Mouse (Mus musculus): ENCODE results near the gene Adarb1.

The Adarb1 gene

DNA sequence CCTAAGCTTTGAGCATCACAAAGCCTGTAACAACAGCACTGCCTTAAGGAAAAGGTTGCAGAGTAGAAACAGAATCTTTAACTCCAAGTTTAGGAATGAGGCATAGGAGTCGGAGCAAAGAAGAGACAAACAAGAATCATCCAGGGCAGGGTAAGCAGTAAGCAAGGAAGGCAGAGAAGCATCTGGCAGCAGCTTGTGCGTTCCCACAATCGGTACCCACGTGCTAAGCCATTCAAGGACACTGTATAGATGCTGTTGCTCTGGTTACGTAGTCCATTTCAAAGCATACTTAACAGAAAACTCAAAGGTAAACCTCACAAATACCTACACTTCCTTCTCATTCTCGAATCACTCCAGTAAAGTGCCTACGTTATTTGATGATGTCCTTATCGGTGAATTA, 35.0 kb downstream of the Adarb1 start:
- no peak for DNase-seq (ENCODE audit: low read depth)

DNA sequence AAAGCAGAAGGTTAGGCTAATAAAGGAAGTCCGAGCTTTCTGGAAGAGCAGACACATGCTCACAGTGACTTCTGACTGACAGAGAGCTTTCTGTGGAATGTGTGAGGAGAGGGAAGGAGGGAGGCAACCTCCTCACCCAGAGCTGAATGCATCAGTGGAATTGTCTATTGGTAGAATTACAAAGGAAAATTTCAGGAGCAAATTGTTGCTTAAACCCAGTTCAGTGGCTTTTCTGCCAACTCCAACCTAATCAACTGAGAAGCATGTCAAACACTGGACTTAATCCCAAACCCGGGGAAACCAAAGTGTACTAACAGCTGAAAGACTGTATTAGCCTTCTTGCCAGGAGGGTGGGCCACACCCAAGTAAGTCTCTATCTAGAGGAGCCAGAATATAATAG, 36.9 kb downstream of the Adarb1 start:
- peak; percentile 15 for DNase-seq (ENCODE audit: low read depth)

DNA sequence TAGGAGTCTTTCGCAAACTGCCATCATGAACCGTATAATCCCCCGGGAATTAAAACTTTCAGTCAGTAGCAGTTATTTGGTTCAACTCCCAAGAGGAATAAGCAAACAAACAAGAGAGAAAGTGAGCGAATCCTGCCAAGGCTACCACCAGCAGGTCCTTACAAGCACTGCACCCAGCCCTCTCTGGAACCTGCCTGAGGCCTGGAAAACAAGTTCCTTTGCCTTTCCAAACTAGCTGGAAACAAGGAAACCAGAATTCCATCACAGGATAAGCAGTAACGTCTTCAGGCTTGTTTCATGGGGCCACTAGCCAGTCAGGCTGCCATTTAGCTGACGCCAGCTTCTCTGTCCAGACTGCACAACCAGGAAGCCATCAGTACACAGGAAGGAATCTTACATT, 37.4 kb downstream of the Adarb1 start:
- DNase-seq (ENCODE audit: low read depth) = peak; percentile 20

DNA sequence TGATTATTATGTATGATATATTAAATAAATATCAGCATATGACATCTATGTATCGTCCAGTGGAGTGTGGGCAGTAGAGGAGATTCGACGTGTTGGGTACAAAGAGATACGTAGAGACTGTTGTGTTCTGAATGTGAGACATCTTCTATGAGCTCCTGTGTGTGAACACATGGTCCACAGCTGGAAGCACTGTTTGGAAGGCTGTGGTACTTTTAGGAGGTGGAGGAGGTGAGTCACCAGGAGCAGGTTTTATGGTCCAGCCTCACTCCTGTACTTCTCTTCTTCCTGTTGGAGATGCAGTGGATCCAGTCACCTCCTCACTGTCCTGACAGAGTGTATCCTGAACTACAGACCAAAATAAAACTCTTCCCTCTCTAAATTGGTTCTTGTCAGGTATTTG, 38.9 kb downstream of the Adarb1 start:
- peak; percentile 19 for DNase-seq (ENCODE audit: low read depth)

DNA sequence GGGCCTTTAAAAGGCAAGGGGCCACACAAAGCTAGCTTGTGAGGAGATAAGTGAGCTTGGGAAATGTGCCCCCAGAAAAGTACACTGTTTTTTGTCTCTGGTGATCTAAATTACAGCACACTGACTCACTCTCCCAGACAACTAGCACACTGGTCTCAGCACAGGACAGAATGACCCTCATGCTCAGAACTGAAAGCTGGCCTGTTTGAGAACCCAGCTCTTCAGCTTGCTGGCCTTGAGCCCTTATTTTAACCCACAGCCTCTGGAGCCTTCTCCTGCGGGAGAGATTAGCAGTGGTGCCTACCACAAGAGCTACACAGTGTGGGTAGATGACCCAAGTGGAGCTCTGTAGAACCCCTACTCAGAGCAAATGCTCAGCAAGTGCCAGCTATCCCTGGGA, 42.0 kb downstream of the Adarb1 start:
- no peak for DNase-seq (ENCODE audit: low read depth)

DNA sequence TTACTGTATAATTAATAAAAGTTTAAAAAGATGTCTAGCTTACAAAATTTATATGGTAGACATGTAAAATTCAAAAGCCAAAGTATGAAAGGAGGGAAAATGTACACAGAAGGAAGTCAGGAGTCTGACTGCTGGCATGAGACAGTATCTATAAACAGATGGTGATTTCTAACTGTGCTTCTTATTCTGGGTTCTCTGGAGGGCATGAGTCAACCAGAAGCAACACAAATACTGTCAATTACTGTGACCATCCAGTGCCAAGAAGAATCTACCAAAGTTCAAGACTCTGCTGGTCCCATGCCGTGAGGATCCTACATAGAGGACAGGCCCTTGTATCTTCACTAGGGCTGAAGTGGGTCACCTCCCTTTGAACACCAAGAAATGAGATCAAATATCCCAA, 43.1 kb downstream of the Adarb1 start:
- peak; percentile 25 for DNase-seq (ENCODE audit: low read depth)

DNA sequence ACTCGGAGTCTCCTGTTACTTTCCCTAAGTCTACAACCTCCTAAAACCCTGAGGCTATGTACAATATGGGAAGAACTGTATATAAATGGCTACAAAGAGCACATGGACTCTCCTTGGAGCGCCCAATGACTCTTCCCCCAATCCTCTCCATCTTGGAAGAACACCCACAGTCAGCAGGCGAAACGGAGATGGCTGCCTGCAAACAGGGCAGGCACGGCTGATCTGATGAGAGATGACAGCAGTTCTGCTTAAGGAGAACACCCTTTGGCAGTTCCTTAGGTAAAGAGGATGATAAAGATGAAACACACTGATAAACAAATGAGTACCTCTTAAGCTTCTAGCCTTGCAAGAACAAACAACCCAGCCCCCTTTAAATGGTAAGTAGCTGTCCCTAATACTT, 43.7 kb downstream of the Adarb1 start:
- DNase-seq (ENCODE audit: low read depth) = no peak

DNA sequence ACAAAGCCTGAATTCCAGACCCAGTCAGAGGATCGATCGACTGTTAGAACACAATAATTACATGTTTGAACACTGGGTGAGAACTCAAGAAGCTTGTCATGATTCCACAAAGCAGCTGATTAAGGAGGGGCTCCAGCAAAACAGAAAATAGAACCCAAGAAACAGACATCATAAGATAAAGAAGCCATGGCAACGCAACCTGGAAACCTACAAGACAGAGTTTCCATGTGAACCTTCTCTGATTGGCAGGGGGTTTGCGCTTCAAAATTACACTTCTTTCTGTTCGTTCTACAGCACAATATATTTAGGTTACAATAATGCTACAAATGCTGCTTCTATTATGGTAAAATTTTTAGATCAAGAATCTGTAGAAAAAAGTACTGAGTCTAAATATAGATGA, 47.9 kb downstream of the Adarb1 start:
- DNase-seq (ENCODE audit: low read depth) = no peak

DNA sequence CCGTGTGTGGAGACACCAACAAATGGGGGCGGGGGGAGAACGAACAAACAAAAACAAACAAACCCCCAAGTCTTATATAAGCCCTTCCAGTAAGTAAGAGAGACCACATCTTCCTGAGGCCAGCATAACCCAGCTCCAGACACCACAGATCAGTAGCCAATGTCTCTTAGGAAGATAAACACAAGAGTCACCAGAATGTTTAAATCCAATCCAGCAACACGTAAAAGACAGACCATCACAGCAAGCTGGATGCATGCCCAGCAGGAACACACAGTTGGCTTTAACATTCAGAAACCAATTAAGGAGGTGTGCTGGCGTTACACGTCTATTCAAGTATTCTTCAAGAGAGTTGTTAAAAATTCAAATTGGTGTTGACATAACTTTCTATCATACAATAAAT, 50.1 kb downstream of the Adarb1 start:
- no peak for DNase-seq (ENCODE audit: low read depth)

DNA sequence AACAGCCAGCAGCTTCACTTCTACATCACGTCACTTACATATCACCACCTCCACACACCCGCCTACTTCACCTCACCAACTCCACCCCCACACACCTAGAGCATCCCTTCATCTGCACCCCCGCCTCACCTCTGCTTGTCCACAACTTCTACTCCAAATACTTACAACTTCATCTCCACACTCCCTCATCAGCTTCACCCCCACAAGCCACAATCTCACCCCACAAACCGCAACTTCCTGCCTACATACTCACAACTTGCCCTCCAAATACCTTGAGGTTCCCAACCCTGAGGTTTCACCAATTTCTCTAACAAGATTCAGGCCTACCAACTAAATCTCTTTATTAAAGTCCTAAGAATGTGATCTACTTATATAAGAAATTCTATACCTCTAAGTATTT, 51.1 kb downstream of the Adarb1 start:
- no peak for DNase-seq (ENCODE audit: low read depth)

DNA sequence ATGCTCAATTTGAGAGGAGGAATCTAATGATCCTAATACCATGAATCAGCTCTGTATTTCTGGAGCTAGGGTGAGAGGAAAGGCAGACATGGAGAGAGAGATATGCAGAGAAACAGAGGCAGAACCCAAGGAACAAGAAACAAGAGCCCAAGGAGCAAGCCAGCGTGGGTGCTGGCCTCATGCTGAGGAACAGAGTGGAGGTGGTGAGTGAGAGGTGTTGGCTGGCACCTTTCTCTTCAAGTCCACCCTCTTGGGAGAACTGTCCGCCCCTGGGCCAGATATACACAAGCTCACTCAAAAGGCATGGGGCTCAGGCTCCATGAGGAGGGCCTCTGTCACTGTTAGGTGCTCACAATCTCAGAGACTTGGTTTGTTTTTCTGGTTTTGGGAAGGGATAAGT, 52.9 kb downstream of the Adarb1 start:
- no peak for DNase-seq (ENCODE audit: low read depth)

DNA sequence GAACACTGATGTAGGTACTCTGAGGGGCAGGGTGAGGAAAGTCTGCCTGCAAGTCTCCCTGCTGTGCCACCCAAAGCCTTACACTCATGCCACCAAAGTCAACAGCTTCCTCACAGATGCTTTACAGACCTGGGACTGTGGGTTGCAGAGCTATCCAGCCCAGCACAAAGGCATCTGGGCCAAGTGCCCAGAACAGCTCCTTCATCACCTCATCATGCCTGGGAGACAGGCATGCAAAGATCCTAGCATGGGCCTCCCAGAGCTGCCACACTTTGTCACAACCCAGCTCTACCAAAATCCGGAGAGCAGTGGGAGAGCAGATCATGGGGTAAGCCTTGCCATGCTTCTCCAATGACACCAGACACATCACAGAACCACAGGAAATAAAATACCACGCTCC, 57.6 kb downstream of the Adarb1 start:
- DNase-seq (ENCODE audit: low read depth) = peak; percentile 43

DNA sequence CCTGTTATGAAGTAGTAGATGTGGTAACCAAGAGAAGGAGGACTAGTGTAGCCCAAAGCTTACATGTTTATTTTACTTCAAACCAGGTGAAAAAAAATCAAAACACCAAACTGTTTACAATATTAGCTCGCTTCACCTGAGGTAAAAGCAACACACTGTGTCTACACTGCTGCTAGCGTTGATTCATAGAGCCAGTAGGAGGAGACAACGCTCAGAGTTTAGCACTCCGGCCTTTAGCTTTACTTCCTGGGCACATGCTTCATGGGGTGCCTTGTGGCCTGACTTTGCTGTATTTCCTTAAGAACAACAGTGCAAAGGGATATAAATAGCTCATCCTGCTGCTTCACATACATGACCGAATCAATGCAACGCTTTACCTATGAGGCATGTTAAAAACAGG, 60.1 kb downstream of the Adarb1 start:
- DNase-seq (ENCODE audit: low read depth) = peak; percentile 66

DNA sequence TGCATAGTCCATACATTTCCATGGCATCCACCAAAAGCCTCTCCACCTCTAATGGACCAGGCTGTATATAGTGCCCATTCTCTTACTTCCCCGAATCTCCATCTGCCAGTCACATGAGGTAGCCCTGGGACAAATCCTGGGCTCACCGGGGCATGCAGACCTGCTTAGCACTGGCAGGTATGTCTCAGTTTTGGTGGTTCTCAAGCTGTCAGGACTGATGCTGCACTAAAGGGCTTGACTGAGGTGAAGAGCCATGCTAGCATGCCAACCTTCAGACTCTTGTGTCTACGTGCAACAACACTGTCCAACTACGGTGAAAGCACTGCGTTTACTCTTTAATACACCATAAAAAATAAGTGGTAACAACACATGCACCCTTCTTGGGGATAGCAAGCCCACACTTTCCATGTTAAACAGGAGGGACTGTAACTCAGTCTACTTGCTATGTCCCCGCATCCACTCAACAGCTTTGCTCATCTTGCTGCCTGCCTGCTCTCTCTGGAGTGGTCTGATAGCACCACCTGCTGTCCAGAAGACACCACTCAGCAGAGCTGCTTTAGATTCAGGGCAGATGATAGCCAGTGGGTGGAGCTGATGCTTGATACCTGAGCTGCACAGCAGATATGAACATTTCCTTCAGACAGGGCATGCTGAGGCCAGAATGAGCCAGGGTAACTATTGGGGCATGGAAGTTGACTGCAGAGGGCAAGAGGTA, 64.9 kb downstream of the Adarb1 start:
- DNase-seq (ENCODE audit: low read depth) = peak; percentile 89

DNA sequence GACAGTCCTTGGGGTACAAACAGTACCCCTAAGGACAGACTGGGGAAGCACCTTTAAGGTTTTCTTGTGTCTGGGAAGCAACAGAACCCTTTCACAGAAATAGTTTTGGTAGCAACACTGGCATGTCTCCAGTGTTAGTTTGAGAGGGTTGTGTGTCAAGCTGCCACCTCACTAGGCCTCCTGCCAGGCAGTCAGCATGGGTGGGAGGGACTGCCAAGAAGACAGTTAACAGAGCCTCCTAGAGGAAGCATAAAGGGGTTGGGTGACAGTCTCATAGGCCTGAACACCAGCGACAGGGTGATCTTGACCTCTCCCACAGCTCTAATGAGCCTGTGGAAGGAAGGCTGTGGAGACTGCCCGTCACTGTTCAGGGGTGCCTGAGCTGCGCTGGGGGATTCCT, 75.2 kb downstream of the Adarb1 start:
- DNase-seq (ENCODE audit: low read depth) = peak; percentile 25

DNA sequence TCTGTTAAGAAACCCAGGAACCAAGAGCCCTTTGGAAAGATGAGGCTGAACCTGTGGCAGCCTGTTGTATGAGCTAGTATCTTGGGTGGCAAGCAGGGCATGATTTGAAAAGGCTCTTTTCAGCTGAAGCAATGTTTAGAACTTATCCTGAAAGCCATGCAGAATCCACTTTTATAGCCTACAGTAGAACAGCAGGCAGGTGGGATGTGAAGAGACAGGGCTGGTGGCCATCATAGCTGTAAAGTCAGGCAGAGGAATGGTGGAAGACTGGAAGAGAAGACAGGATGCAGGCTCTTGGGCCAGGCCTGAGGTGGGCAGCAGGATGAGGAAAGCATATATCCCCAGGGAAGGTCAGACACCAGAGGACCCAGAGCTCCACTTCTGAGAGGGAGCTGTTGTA, 76.4 kb downstream of the Adarb1 start:
- DNase-seq (ENCODE audit: low read depth) = no peak

DNA sequence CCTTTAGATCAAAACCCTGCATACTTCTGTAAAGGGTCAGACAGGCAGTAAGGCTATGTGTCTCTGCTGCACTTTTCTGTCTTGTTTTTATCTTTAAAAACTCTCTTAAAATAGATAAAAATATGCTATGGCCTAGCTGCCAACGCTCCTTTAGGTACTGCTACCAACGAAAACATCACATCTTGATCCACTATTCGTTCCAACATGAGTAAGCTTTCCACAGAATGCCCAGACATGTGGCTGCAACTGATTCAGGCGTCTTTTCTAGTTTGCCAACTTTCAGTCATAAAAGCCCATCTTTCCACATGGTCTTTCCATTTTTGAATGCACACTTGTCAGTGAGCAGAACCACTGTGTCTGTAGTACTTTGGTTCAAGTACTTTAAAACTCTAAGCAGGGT, 77.0 kb downstream of the Adarb1 start:
- DNase-seq (ENCODE audit: low read depth) = no peak

DNA sequence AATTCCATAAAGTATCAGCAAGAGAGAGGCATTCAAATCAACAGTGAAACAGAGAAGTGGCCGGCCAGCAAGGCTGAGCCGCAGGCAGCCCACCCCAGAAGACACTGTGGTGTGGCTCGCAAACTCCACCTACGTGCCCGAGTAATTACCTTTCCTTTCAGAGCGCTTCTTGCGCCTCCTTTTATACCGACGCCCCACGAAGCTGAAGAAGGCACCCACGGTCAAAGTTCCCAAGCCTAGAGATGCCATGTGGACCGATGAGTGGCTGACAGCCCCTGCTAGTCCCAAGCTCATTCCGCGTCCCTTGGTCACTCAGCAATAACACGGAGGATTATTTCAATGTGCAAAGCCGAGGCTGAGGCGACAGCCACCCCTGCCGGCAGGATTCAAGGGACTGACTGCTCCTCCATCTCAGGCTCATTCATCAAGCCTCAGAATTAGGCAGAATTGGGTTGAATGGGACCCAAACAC, 78.2 kb downstream of the Adarb1 start:
- no peak for DNase-seq (ENCODE audit: low read depth)

DNA sequence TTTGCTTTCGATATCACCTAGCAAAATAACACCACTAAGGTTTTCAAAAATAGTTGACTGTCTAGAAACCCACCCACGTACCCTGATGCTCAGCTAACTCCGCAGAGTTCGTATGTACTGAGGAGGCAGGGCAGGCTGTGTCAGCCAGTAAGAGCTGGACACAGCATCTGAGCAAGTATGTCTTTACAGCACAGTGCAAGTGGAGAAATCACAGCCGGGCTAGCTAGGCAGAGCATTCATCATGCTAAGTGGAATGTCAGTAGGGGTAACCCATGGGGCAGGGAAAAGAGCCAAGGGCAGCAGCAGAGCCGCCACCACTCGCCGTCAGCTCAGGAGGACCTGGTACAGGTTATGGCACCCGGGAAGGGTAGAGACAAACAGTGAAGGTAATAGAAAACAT, 84.6 kb downstream of the Adarb1 start:
- DNase-seq (ENCODE audit: low read depth) = no peak

DNA sequence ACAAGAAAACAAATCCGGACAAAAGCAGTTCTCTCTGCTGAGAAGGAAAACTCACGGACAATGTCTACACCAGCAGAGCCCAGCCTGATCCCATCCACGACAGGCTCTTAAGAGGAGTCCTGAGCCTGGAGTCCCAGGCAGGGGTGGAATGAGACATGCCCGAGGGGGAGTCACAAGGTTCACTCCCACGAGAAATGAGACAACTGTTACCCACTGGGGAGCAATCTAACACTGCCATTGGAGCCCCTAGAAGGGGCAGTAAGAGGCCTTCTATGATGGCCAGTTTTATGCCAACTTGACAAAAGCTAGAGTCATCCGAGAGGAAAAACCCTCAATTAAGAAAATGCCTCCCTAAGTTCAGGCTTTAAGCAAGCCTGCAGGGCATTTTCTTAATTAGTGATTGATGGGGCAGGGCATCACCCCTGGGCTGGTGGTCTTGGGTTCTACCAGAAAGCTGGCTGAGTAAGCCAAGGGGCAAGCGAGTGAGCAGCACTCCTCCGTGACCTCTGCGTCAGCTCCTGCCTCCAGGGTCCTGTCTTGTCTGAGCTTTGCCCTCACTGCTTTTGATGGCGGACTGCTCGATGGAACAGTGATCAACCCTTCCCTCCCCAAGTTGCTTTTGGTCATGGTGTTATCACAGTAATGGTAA, 88.5 kb downstream of the Adarb1 start:
- no peak for DNase-seq (ENCODE audit: low read depth)

DNA sequence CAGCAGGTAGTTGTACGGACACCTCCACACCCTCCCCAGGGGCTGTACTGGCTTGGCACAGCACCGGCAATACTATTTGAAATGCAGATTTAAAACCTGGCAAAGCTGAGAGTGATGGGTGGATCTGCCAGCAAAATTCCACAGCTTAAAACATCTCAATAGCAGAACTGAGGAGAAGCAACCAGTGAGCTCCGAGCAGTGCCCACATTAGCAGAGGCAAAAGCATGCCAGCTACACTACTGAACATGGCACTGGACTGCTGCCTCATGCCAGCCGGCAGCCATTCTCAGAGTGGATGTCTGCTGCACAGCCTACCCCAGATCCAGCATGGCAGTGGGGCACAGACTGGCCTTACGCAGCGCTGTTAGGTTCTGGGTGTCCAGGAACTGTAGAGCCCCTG, 93.4 kb downstream of the Adarb1 start:
- DNase-seq (ENCODE audit: low read depth) = no peak

DNA sequence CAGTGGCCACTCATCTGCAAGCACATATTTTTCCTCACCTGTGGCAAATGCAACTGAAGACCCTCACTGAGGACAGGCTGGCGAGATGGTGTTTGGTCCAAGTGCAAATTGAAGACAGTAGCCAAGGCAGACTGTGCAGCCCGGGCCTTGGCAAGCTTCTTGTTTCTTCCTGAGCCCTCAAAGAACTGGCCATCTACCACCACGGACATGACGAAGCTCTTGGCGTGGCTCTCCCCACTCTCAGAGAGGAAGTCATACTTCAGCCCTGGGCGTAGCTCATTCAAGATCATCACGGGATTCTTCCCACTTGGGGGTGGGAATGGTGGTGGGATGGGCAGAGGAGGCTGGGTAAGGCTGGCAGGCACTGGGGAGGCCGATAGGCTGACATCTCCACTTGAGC, 96.5 kb downstream of the Adarb1 start:
- DNase-seq (ENCODE audit: low read depth) = no peak

DNA sequence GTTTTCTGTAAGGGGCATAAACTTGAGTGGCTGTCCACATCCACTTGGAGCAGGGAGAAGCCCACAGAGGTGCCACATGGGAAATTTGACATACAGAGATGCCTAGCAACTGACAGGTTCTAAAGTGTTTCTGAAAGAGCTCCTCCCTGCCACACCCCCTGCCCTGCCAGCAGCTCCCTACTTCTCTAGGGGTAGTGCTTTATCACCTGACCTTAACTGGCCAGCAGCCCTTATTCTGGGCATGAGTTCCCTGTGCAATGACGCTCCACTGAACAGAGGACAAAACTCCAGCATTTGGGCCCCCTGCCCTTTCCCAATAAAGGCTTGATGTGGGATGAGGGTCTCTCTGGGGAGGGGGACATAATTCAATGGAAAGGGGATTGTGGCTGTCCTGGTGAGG, 97.1 kb downstream of the Adarb1 start:
- DNase-seq (ENCODE audit: low read depth) = no peak

DNA sequence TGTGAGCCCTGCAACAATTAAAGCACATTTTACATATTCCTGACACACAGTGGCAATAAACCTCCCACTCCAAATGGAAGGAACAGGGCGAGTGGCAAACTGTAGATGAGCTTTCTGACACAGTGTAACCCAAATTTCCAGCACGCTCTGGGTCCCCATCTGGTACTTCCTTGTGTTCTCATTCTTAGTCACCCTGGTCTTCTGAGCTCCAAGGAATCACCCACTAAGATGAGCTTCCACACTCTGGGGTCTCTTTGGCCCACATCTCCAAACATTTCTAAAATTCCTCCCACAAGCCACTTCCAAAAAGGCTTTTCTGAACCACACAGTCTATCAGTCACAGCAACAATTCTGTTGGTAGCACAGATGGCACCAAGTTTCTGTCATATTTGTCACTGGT, 102.4 kb downstream of the Adarb1 start:
- no peak for DNase-seq (ENCODE audit: low read depth)
